Mouse (Mus musculus) naive thymus-derived CD4-positive, alpha-beta T cell, adult 2 months (primary cell): ENCODE data around the gene Sprr2k.
"Not testable (repeated sequence)": the region's sequence is repeated elsewhere in the genome, so short reads cannot be mapped to it uniquely, and the experiment has no call there.

Experiments
- DNase-seq: peaks from one replicate; pipeline ENCODE4 v3.0.0-alpha.2; 2011; ENCODE audit warnings: low read depth

Gene Sprr2k

GRCm38 (mm10) chr3:92432282-92432681, at the start of gene Sprr2k:
Sprr2k (plus strand) TSS chr3:92432582.
- DNase-seq, result no peak

- DNase-seq, result no peak
Observed at GRCm38 (mm10) chr3:92385385-92385784, 47.0 kb upstream of the Sprr2k start, which contains the start of gene Sprr2h. Sprr2h (plus strand) TSS chr3:92385685.

- DNase-seq, result no peak
Observed at GRCm38 (mm10) chr3:92394301-92394700, 38.1 kb upstream of the Sprr2k start.

- no peak for DNase-seq
Observed at GRCm38 (mm10) chr3:92407691-92408090, 24.7 kb upstream of the Sprr2k start, which contains the start of gene Sprr2i. Sprr2i (plus strand) TSS chr3:92407991.

- no peak for DNase-seq
Observed at GRCm38 (mm10) chr3:92417782-92418181, 14.6 kb upstream of the Sprr2k start, which contains the start of gene Sprr2j-ps. Sprr2j-ps (plus strand) TSS chr3:92418082.

GRCm38 (mm10) chr3:92429323-92429722, 3.1 kb upstream of the Sprr2k start, which contains the start of gene Gm9774:
Gm9774 (minus strand) TSS chr3:92429423.
- no peak for DNase-seq

- DNase-seq, result no peak
Observed at GRCm38 (mm10) chr3:92438689-92439088, 6.3 kb downstream of the Sprr2k start, which contains the start of gene Sprr1b. Sprr1b (minus strand) TSS chr3:92438789.

GRCm38 (mm10) chr3:92440177-92440576, 7.8 kb downstream of the Sprr2k start:
- DNase-seq, result no peak

- no peak for DNase-seq
Observed at GRCm38 (mm10) chr3:92455151-92455550, 22.8 kb downstream of the Sprr2k start.

GRCm38 (mm10) chr3:92458620-92459019, 26.2 kb downstream of the Sprr2k start, which contains the start of gene Sprr3:
Sprr3 (minus strand) TSS chr3:92458720.
- DNase-seq, result no peak

GRCm38 (mm10) chr3:92466576-92466975, 34.2 kb downstream of the Sprr2k start:
- no peak for DNase-seq

- no peak for DNase-seq
Observed at GRCm38 (mm10) chr3:92467424-92467823, 35.0 kb downstream of the Sprr2k start.

GRCm38 (mm10) chr3:92470111-92470510, 37.7 kb downstream of the Sprr2k start:
- no peak for DNase-seq

GRCm38 (mm10) chr3:92481249-92481648, 48.9 kb downstream of the Sprr2k start:
- DNase-seq, result not testable (repeated sequence)
